Mouse (Mus musculus) testis, adult 2 months (tissue): ENCODE measurements around the gene Helq. TPM values are rescaled to one million over a fixed set of nuclear protein-coding genes. Genes with fewer than 3 reads are reported as not detected.

Experiments used
- H3K27ac ChIP-seq: fragments of 200-500 bp; 2 replicates; pipeline ENCODE4 v1.5.1; 2012; ENCODE audit warnings: low read depth, low read length; ENCODE audit not compliant: control insufficient read depth, insufficient read depth
- H3K27me3 ChIP-seq: fragments of 200-500 bp; 2 replicates; pipeline ENCODE4 v1.6.1; 2012; ENCODE audit warnings: mild to moderate bottlenecking, low read length, moderate library complexity; ENCODE audit not compliant: control insufficient read depth, insufficient read depth
- H3K36me3 ChIP-seq: fragments of 200-500 bp; 2 replicates; pipeline ENCODE4 v1.6.1; 2012; ENCODE audit warnings: mild to moderate bottlenecking, low read length; ENCODE audit not compliant: control insufficient read depth, insufficient read depth
- H3K4me1 ChIP-seq: fragments of 200-500 bp; 2 replicates; pipeline ENCODE4 v1.6.1; 2012; ENCODE audit warnings: low read length; ENCODE audit not compliant: control insufficient read depth, insufficient read depth
- H3K4me3 ChIP-seq: fragments of 200-500 bp; 2 replicates; pipeline ENCODE4 v1.5.1; 2012; ENCODE audit warnings: low read depth, mild to moderate bottlenecking, low read length, moderate library complexity, mixed read lengths; ENCODE audit not compliant: control insufficient read depth
- CTCF ChIP-seq: fragments of 200-500 bp; IDR thresholded peaks from 2 replicates; pipeline ENCODE4 v1.5.1; 2012; ENCODE audit warnings: low read depth, mild to moderate bottlenecking, inconsistent platforms, low read length, moderate library complexity; ENCODE audit not compliant: control insufficient read depth, insufficient read depth, insufficient replicate concordance
- POLR2A ChIP-seq: fragments of 200-500 bp; IDR thresholded peaks from 2 replicates; pipeline ENCODE4 v1.6.1; 2012; ENCODE audit warnings: low read depth, mild to moderate bottlenecking, inconsistent platforms, low read length, moderate library complexity; ENCODE audit not compliant: control insufficient read depth
- polyA plus RNA-seq: library from polyadenylated mRNA; depleted of rRNA; stranded (reverse); fragments of >200 nt; gene quantifications from 2 replicates; pipeline ENCODE4 v1.2.3, GENCODE M21; 2012; rRNA removed

Gene Helq
- polyA plus RNA-seq, 1 experiment, result 6.1 TPM

- no peaks in the 10 kb centered on the region for H3K36me3 ChIP-seq
- peaks cover 3% of the 10 kb centered on the region for H3K4me1 ChIP-seq
- H3K27ac ChIP-seq, result no peak within 1 kb of the TSS
- no peaks in the 10 kb centered on the region for H3K27me3 ChIP-seq
- peak within 1 kb of the TSS; percentile 20; the same call in 1 of the 2 replicates for H3K4me3 ChIP-seq
- TF ChIP-seq POLR2A (no peak), CTCF (no peak)
These were observed 78.9 kb downstream of the Helq start, which contains the start of gene Hpse for GRCm38 (mm10) chr5:100719235-100720088. Gene Hpse, minus strand, starts transcription at chr5:100719716.

GRCm38 (mm10) chr5:100716762-100717161 lies 81.6 kb downstream of the Helq start:
- TF ChIP-seq POLR2A, result no peak
- no peak for TF ChIP-seq CTCF
- no peak overlapping the region for H3K4me3 ChIP-seq

More at GRCm38 (mm10) chr5:100716762-100717161, 81.6 kb downstream of the Helq start:
- Histone ChIP-seq H3K36me3 (no peaks in the 10 kb centered on the region), H3K4me1 (peaks cover 3% of the 10 kb centered on the region), H3K27me3 (no peaks in the 10 kb centered on the region), H3K27ac (no peak overlapping the region)

Other genes starting within 250 kb of the Helq start
- 24.6 and 27.2 TPM in 2 replicates for gene Plac8, start 226.4 kb downstream of the Helq start, polyA plus RNA-seq
- gene Coq2, start 123.5 kb downstream of the Helq start, polyA plus RNA-seq, result 19.5 and 21.4 TPM in 2 replicates
- 2.0 and 2.7 TPM in 2 replicates for gene Hpse, start 78.9 kb downstream of the Helq start, polyA plus RNA-seq
- 27.8 and 32.8 TPM in 2 replicates for gene Mrps18c, start within 50 bp of the Helq start, polyA plus RNA-seq
- gene Abraxas1, start 22.4 kb upstream of the Helq start, polyA plus RNA-seq, result 5.5 and 6.3 TPM in 2 replicates
- 21.7 and 26.8 TPM in 2 replicates for gene Gpat3, start 47.1 kb upstream of the Helq start, polyA plus RNA-seq